Mouse (Mus musculus): ENCODE results near the gene Mrpl12. TPM values are rescaled to one million over a fixed set of nuclear protein-coding genes. Genes with fewer than 3 reads are reported as not detected.
A peak's percentile ranks its signal among the peaks of the same experiment; 100 is the strongest.

Mrpl12 gene
- total and polyA plus RNA-seq, 2 experiments from 2014 or later = 161 to 315 TPM

- H3K27ac ChIP-seq (ENCODE audit: low read depth) = no peak overlapping the region
- no peak overlapping the region for H3K4me3 ChIP-seq (ENCODE audit: low read depth, low read length)
- peaks cover 17% of the 10 kb centered on the region for H3K4me1 ChIP-seq (ENCODE audit: control insufficient read depth, insufficient read depth)
- peaks cover 45% of the 10 kb centered on the region for H3K36me3 ChIP-seq (replicated peaks; ENCODE audit: control insufficient read depth, insufficient read depth, low read length)
- TF ChIP-seq CTCF (IDR thresholded peaks at IDR 0.05; ENCODE audit: low read depth) = no peak
- TF ChIP-seq EP300 (IDR thresholded peaks at IDR 0.05; ENCODE audit: low read depth) = no peak
- no peaks in the 10 kb centered on the region for H3K9me3 ChIP-seq (replicated peaks; ENCODE audit: control insufficient read depth, low read length)
- H3K4me2 ChIP-seq (ENCODE audit: low read depth, low read length) = no peak overlapping the region
- ATAC-seq (ENCODE audit: insufficient read depth, low read depth) (no peak), DNase-seq (ENCODE audit: low spot score) (no peak)
- WGBS = 90% methylated on average over 3 of the region's 3 CpGs
- no peaks in the 10 kb centered on the region for H3K27me3 ChIP-seq (ENCODE audit: control insufficient read depth, insufficient read depth, low read length)
- H3K9ac ChIP-seq (replicated peaks; ENCODE audit: low read depth, low read length) = no peak overlapping the region
These were observed 13.0 kb downstream of the Mrpl12 start for GRCm38 (mm10) chr11:120497436-120497835.

- H3K27me3 ChIP-seq (ENCODE audit: control insufficient read depth, insufficient read depth, low read length) = no peaks in the 10 kb centered on the region
- DNase-seq (ENCODE audit: low spot score) = no peak
- peaks cover 45% of the 10 kb centered on the region for H3K36me3 ChIP-seq (replicated peaks; ENCODE audit: control insufficient read depth, insufficient read depth, low read length)
- no peak overlapping the region for H3K4me3 ChIP-seq (ENCODE audit: low read depth, low read length)
- no peak overlapping the region for H3K4me2 ChIP-seq (ENCODE audit: low read depth, low read length)
- H3K9ac ChIP-seq (replicated peaks; ENCODE audit: low read depth, low read length) = no peak overlapping the region
- WGBS = 89% methylated on average over 12 of the region's 12 CpGs
- peaks cover 11% of the 10 kb centered on the region for H3K4me1 ChIP-seq (ENCODE audit: control insufficient read depth, insufficient read depth)
- no peaks in the 10 kb centered on the region for H3K9me3 ChIP-seq (replicated peaks; ENCODE audit: control insufficient read depth, low read length)
- H3K27ac ChIP-seq (ENCODE audit: low read depth) = no peak overlapping the region
- ATAC-seq (ENCODE audit: insufficient read depth, low read depth) = no peak
- TF ChIP-seq CTCF (IDR thresholded peaks at IDR 0.05; ENCODE audit: low read depth) = no peak
- no peak for TF ChIP-seq EP300 (IDR thresholded peaks at IDR 0.05; ENCODE audit: low read depth)
These were observed 13.8 kb downstream of the Mrpl12 start for GRCm38 (mm10) chr11:120498226-120498625.

DNA sequence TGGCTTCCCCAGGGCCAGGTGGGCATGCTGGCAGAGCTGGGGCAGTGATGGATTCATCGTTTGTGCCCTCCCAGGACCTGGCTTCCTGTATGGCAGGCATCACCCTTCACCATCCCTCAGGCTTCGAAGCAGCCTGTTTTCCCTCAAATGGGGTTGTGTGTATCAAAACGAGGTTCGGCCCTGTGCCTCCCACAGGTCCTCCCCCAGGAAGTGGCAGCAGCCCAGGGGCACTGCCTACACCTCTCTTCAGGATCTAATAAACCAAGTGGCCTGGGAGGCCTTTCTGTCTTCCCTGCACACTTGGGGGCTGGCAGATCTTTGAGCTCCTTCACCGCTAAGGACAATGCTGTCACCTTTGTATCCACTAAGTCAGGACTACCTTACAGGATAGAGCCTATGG is 14.5 kb downstream of the Mrpl12 start:
- Histone ChIP-seq H3K4me3 (ENCODE audit: low read depth, low read length) (no peak overlapping the region), H3K27ac (ENCODE audit: low read depth) (no peak overlapping the region), H3K27me3 (ENCODE audit: control insufficient read depth, insufficient read depth, low read length) (no peaks in the 10 kb centered on the region), H3K4me2 (ENCODE audit: low read depth, low read length) (no peak overlapping the region), H3K9me3 (replicated peaks; ENCODE audit: control insufficient read depth, low read length) (no peaks in the 10 kb centered on the region), H3K9ac (replicated peaks; ENCODE audit: low read depth, low read length) (no peak overlapping the region), H3K4me1 (ENCODE audit: control insufficient read depth, insufficient read depth) (peaks cover 8% of the 10 kb centered on the region), H3K36me3 (replicated peaks; ENCODE audit: control insufficient read depth, insufficient read depth, low read length) (peaks cover 45% of the 10 kb centered on the region)
- no peak for DNase-seq (ENCODE audit: low spot score)
- ATAC-seq (ENCODE audit: insufficient read depth, low read depth) = no peak
- 88% methylated on average over 5 of the region's 5 CpGs for WGBS
- TF ChIP-seq CTCF (IDR thresholded peaks at IDR 0.05; ENCODE audit: low read depth) (no peak), EP300 (IDR thresholded peaks at IDR 0.05; ENCODE audit: low read depth) (no peak)

DNA sequence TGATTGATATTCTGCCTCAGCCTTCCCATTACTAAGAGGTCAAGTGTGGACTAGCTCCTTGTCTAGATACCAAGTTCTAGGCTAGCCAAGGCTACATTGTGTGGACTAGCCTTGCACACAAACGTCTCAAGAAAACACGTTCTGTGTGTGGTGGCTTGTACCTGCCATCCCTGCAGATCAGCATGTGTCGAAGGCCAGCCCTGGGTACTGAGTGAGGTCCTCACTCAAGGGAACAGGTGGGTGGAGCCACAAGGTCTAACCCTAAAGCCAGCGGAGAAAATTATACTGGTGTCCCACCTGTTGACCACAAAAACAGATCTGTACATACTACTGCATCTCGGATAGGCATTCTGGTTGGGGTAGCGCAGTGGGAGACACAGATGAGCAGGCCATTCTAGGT is 15.5 kb downstream of the Mrpl12 start:
- H3K27me3 ChIP-seq (ENCODE audit: control insufficient read depth, insufficient read depth, low read length) = no peaks in the 10 kb centered on the region
- H3K4me3 ChIP-seq (ENCODE audit: low read depth, low read length) = no peak overlapping the region
- no peak overlapping the region for H3K4me2 ChIP-seq (ENCODE audit: low read depth, low read length)
- H3K27ac ChIP-seq (ENCODE audit: low read depth) = no peak overlapping the region
- 78% methylated on average over 6 of the region's 6 CpGs for WGBS
- TF ChIP-seq CTCF (IDR thresholded peaks at IDR 0.05; ENCODE audit: low read depth) (no peak), EP300 (IDR thresholded peaks at IDR 0.05; ENCODE audit: low read depth) (no peak)
- H3K4me1 ChIP-seq (ENCODE audit: control insufficient read depth, insufficient read depth) = peaks cover 8% of the 10 kb centered on the region
- no peak overlapping the region for H3K9ac ChIP-seq (replicated peaks; ENCODE audit: low read depth, low read length)
- DNase-seq (ENCODE audit: low spot score) (no peak), ATAC-seq (ENCODE audit: insufficient read depth, low read depth) (no peak)
- H3K36me3 ChIP-seq (replicated peaks; ENCODE audit: control insufficient read depth, insufficient read depth, low read length) = peaks cover 37% of the 10 kb centered on the region
- H3K9me3 ChIP-seq (replicated peaks; ENCODE audit: control insufficient read depth, low read length) = no peaks in the 10 kb centered on the region

- TF ChIP-seq EP300 (IDR thresholded peaks at IDR 0.05; ENCODE audit: low read depth) = no peak
- TF ChIP-seq CTCF (IDR thresholded peaks at IDR 0.05; ENCODE audit: low read depth) = no peak
- Histone ChIP-seq H3K36me3 (replicated peaks; ENCODE audit: control insufficient read depth, insufficient read depth, low read length) (peaks cover 33% of the 10 kb centered on the region), H3K4me2 (ENCODE audit: low read depth, low read length) (no peak overlapping the region), H3K27me3 (ENCODE audit: control insufficient read depth, insufficient read depth, low read length) (no peaks in the 10 kb centered on the region), H3K9me3 (replicated peaks; ENCODE audit: control insufficient read depth, low read length) (no peaks in the 10 kb centered on the region), H3K4me1 (ENCODE audit: control insufficient read depth, insufficient read depth) (peaks cover 8% of the 10 kb centered on the region), H3K9ac (replicated peaks; ENCODE audit: low read depth, low read length) (0 out of 2 replicates have a peak overlapping the region, but pooled peaks have one; percentile 26), H3K4me3 (ENCODE audit: low read depth, low read length) (no peak overlapping the region), H3K27ac (ENCODE audit: low read depth) (no peak overlapping the region)
- 8% methylated on average over 3 of the region's 3 CpGs for WGBS
- DNase-seq (ENCODE audit: low spot score) (no peak), ATAC-seq (ENCODE audit: insufficient read depth, low read depth) (no peak)
These were observed 15.9 kb downstream of the Mrpl12 start for GRCm38 (mm10) chr11:120500357-120500756.

DNA sequence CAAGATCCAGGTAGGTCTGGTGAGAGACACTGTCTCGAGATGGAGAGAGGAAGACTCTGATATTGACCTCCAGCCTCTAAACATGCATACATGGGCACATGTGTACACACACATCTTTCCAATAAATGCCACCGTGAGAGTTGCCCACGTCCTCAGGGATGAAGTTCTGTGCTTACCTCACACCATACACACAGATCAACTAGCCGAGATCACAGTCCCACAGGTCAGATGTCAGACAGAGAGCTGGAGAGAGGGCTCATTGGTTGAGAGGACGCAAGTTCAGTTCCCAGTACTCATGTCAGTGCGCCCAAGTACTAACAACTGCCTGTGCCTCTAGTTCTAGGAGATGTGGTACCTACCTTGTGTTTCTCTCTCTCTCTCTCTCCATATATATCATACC is 16.6 kb downstream of the Mrpl12 start:
- no peak for DNase-seq (ENCODE audit: low spot score)

More for the DNA sequence above, 16.6 kb downstream of the Mrpl12 start:
- Histone ChIP-seq H3K4me2 (ENCODE audit: low read depth, low read length) (no peak overlapping the region), H3K4me3 (ENCODE audit: low read depth, low read length) (no peak overlapping the region), H3K27me3 (ENCODE audit: control insufficient read depth, insufficient read depth, low read length) (no peaks in the 10 kb centered on the region), H3K36me3 (replicated peaks; ENCODE audit: control insufficient read depth, insufficient read depth, low read length) (peaks cover 27% of the 10 kb centered on the region), H3K27ac (ENCODE audit: low read depth) (no peak overlapping the region), H3K4me1 (ENCODE audit: control insufficient read depth, insufficient read depth) (peaks cover 8% of the 10 kb centered on the region), H3K9me3 (replicated peaks; ENCODE audit: control insufficient read depth, low read length) (no peaks in the 10 kb centered on the region), H3K9ac (replicated peaks; ENCODE audit: low read depth, low read length) (no peak overlapping the region)
- TF ChIP-seq EP300 (IDR thresholded peaks at IDR 0.05; ENCODE audit: low read depth) (no peak), CTCF (IDR thresholded peaks at IDR 0.05; ENCODE audit: low read depth) (no peak)
- ATAC-seq (ENCODE audit: insufficient read depth, low read depth) = no peak
- 52% methylated on average over 6 of the region's 6 CpGs for WGBS

Measured in heart, postnatal 0 days (tissue).